Mouse (Mus musculus) common myeloid progenitor, adult 5-6 weeks (primary cell): ENCODE results near the gene Phlda1. TPM values are rescaled to one million over a fixed set of nuclear protein-coding genes. Genes with fewer than 3 reads are reported as not detected.

Experiments used
- total RNA-seq: library from RNA; stranded (forward); fragments of 200-1000, 187-1606 nt; gene quantifications from 2 replicates; pipeline ENCODE4 v1.2.3, GENCODE M21; 2017

The Phlda1 gene
- total RNA-seq, 1 experiment from 2014 or later = 1.9 TPM

Other genes starting within 250 kb of the Phlda1 start
- gene Bbs10, start 207.6 kb upstream of the Phlda1 start, total RNA-seq = 8.5 and 9.5 TPM in 2 replicates
- gene Nap1l1, start 33.1 kb upstream of the Phlda1 start, total RNA-seq = 824 and 1,033 TPM in 2 replicates